Mouse (Mus musculus): ENCODE data around the gene Exd1. TPM values are rescaled to one million over a fixed set of nuclear protein-coding genes. Genes with fewer than 3 reads are reported as not detected.

Exd1 gene
- polyA plus RNA-seq, 1 experiment from 2014 or later: 0.25 TPM

DNA sequence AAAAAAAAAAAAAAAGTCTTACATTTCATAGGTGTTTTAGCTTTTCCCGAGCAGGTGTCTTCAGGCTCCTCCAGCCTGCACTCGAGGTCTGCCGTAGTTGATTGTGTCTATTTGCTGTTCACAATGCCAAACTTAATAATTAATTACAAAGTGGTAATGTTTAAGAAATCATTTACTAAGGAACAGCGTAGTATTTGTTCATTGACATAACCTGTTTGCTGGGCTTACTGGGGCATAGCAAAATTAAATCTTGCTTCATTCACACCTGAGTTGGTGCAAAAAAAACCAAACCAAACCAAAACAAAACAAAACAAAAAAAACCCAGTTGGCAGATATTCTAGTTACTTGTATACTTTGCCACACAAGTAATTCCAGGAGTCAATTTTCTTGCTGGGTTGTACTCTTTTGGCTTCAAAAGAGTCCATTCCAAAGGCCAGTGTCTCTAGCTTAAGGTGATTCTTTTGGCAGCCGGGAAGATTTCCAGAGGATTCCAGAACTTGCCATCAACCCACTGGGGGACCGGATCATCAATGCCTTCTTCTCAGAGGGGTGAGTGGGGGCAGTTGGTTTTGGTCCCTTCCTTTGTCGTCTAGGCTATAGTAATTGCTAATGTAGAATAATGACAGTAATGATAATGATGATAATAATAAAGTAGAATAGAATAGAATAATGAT lies 18.9 kb upstream of the Exd1 start:
- Histone ChIP-seq H3K9me3 (no peaks in the 10 kb centered on the region), H3K27me3 (replicated peaks) (no peaks in the 10 kb centered on the region), H3K4me1 (replicated peaks) (no peaks in the 10 kb centered on the region), H3K27ac (no peak overlapping the region), H3K36me3 (no peaks in the 10 kb centered on the region), H3K4me3 (replicated peaks) (no peak overlapping the region), H3K4me2 (replicated peaks) (no peak overlapping the region), H3K9ac (no peak overlapping the region)
- WGBS: 69% methylated on average over 7 of the region's 7 CpGs
- peak; percentile 49; the same call in 1 of the 2 replicates for ATAC-seq

DNA sequence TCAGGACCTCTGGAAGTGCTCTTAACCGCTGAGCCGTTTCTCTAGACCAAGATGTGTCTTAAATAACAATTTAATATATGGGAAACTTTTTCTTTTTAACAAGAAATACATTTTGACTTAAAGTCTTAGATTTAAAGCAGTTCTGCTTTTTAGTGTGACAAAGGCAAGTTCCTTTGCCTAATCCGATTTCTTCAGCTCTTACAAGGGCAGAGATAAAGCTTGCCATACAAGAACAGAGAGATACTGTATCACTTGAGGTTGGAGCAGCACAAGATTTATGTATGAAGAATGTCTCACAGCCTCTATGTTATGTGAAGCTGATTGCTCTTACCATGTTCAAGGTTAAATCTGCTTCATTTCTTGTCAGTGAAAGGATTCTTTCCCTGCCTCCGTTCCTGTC lies 17.9 kb upstream of the Exd1 start:
- Histone ChIP-seq H3K9ac (no peak overlapping the region), H3K9me3 (no peaks in the 10 kb centered on the region), H3K4me1 (replicated peaks) (no peaks in the 10 kb centered on the region), H3K4me2 (replicated peaks) (no peak overlapping the region), H3K36me3 (no peaks in the 10 kb centered on the region), H3K27me3 (replicated peaks) (no peaks in the 10 kb centered on the region), H3K4me3 (replicated peaks) (no peak overlapping the region), H3K27ac (no peak overlapping the region)
- ATAC-seq: no peak
- 87% methylated on average over 4 of the region's 4 CpGs for WGBS

DNA sequence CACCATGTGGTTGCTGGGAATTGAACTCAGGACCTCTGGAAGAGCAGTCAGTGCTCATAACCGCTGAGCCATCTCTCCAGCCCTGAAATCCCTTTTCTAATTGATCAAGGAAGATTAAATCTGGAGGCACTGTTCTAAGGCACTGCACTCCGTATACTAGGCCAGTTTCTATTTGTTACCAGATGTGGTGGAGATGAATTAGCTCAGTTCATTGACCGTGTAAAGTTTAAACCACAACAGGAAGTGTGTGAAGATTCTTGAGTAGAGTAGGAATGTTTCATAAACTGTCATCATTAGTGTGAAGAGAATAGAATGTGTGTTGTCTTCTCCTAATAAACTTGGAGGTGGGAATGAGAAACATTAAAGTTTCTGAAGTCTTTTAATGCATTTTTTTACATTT lies 14.4 kb upstream of the Exd1 start:
- H3K4me1 ChIP-seq (replicated peaks): peaks cover 6% of the 10 kb centered on the region; the same call in 1 of the 2 replicates
- no peaks in the 10 kb centered on the region for H3K9me3 ChIP-seq
- ATAC-seq: no peak
- H3K27ac ChIP-seq: no peak overlapping the region
- H3K4me3 ChIP-seq (replicated peaks): no peak overlapping the region
- no peak overlapping the region for H3K9ac ChIP-seq
- H3K4me2 ChIP-seq (replicated peaks): no peak overlapping the region
- H3K27me3 ChIP-seq (replicated peaks): no peaks in the 10 kb centered on the region
- WGBS: 80% methylated on average over 3 of the region's 3 CpGs
- H3K36me3 ChIP-seq: no peaks in the 10 kb centered on the region

DNA sequence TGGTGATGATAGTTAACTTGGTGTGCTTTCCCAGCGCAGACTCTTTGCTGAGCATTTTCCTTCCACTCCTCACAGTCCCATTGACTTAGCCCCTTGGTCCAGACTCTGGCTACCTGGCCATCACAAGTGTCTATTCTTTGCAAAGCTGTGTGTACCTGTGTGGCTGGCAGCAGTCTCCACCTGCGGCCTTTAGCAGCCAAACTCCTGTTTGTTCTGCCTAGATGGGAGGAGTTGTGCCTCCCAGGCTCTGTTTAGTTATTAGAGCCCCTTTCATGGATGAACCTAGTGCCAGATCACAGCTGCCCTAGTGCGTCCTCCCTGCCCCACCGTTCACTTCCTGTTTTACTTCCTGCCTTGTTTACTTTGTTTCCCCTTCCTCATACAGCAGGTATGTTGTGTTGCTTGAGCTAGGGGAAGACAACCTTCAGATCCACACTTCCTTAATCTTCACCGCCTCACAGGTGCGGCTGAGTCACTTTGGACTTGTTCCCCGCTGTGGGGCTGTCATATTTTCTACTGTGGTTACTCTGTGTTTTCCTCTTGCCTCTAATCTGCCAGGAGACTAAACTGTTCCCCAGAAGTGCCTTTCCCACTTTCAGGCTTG lies 11.4 kb upstream of the Exd1 start:
- peak overlapping the region; percentile 11; the same call in 1 of the 2 replicates for H3K4me2 ChIP-seq (replicated peaks)
- peak; percentile 65 for ATAC-seq
- H3K9me3 ChIP-seq: no peaks in the 10 kb centered on the region
- peaks cover 6% of the 10 kb centered on the region; the same call in 1 of the 2 replicates for H3K4me1 ChIP-seq (replicated peaks)
- H3K9ac ChIP-seq: no peak overlapping the region
- H3K4me3 ChIP-seq (replicated peaks): no peak overlapping the region
- H3K27me3 ChIP-seq (replicated peaks): no peaks in the 10 kb centered on the region
- 51% methylated on average over 7 of the region's 7 CpGs for WGBS
- peak overlapping the region; percentile 27; the same call in 1 of the 2 replicates for H3K27ac ChIP-seq
- H3K36me3 ChIP-seq: no peaks in the 10 kb centered on the region

DNA sequence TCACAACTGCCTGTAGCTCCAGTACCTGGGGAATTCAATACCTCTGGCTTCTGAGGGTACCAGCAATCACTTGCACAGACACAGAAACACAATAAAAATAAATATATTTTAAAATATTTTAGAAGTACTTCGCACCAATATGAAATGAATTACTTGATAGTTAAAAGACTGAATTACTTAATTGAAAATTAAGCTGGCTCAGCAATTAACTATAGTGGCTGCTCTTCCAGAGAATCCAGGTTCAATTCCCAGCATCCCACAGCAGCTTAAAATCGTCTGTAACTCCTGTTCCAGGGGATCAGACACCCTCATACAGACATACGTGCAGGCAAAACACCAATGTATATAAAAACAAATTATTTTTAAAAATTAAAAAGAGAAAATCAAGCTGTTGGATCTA lies 10.6 kb upstream of the Exd1 start:
- H3K4me1 ChIP-seq (replicated peaks): peaks cover 6% of the 10 kb centered on the region; the same call in 1 of the 2 replicates
- H3K36me3 ChIP-seq: no peaks in the 10 kb centered on the region
- H3K27me3 ChIP-seq (replicated peaks): no peaks in the 10 kb centered on the region
- H3K4me2 ChIP-seq (replicated peaks): no peak overlapping the region
- no peak overlapping the region for H3K4me3 ChIP-seq (replicated peaks)
- no peak overlapping the region for H3K27ac ChIP-seq
- 86% methylated on average over 3 of the region's 3 CpGs for WGBS
- ATAC-seq: no peak
- no peak overlapping the region for H3K9ac ChIP-seq
- H3K9me3 ChIP-seq: no peaks in the 10 kb centered on the region

DNA sequence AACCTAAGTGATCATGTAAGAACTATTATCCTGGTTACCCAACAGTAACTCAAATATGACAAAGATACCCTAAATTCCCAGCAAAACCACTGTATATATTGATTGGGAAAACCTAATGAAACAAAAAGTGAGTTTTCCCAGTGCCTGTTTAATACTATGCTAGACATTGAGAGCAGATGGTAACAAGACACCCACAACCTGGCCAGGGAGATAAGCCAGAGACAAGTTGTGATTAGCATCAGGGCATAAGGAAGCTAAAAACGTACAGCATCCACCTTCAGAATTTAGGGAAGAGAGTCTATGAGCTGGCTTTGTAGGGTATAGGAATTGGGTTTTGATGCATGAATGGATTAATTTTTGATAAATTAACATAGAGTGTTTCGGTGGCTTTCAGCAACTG lies 2.3 kb upstream of the Exd1 start:
- WGBS: 73% methylated on average over 2 of the region's 2 CpGs
- no peak overlapping the region for H3K4me2 ChIP-seq (replicated peaks)

DNA sequence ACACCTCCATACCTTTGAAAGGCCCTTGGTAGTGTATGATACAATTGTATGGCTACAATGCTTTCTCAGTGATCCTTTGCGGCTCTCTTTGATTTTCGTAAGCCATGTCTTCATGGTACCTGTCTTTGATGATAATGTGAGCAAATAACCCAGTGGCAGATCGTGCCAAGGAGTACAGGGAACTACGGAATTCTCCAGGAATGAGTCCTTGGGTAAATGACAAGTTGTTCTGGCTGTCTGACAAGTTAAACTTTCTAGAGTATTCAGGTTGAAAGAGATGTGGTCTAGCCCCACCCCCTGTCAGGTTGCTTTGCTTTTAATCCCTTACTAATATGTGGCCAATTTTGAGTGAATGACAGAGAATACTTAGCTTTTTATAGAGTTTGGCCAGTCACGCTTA lies 1.3 kb upstream of the Exd1 start:
- Histone ChIP-seq H3K36me3 (no peaks in the 10 kb centered on the region), H3K4me2 (replicated peaks) (peak overlapping the region; percentile 71), H3K27me3 (replicated peaks) (no peaks in the 10 kb centered on the region), H3K9ac (no peak overlapping the region), H3K27ac (no peak overlapping the region), H3K4me3 (replicated peaks) (peak overlapping the region; percentile 59; the same call in 1 of the 2 replicates), H3K9me3 (no peaks in the 10 kb centered on the region), H3K4me1 (replicated peaks) (peaks cover 4% of the 10 kb centered on the region; the same call in 1 of the 2 replicates)
- no peak for ATAC-seq
- WGBS: 65% methylated on average over 5 of the region's 5 CpGs

More for the DNA sequence above, 2.3 kb upstream of the Exd1 start:
- no peak overlapping the region for H3K9ac ChIP-seq
- H3K27ac ChIP-seq: no peak overlapping the region
- no peak for ATAC-seq
- H3K36me3 ChIP-seq: no peaks in the 10 kb centered on the region
- H3K9me3 ChIP-seq: no peaks in the 10 kb centered on the region
- no peaks in the 10 kb centered on the region for H3K27me3 ChIP-seq (replicated peaks)
- H3K4me1 ChIP-seq (replicated peaks): peaks cover 4% of the 10 kb centered on the region; the same call in 1 of the 2 replicates
- no peak overlapping the region for H3K4me3 ChIP-seq (replicated peaks)

DNA sequence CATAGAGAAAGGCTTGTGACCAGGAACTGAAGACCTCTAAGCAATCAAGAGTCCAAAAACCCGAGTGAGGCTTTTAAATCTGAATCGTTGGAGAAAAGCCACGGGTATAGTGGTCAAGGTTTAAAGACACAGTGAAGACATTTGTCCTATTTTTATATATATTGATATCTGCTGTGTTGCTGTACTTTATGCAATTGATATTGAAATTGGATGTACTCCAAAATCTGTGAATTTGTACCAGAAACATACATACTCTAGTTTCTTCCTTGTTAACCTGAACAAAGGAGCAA lies 889 bp upstream of the Exd1 start:
- peak overlapping the region; percentile 71 for H3K4me2 ChIP-seq (replicated peaks)
- no peaks in the 10 kb centered on the region for H3K27me3 ChIP-seq (replicated peaks)
- no peaks in the 10 kb centered on the region for H3K9me3 ChIP-seq
- peaks cover 4% of the 10 kb centered on the region; the same call in 1 of the 2 replicates for H3K4me1 ChIP-seq (replicated peaks)
- peak overlapping the region; percentile 59 for H3K4me3 ChIP-seq (replicated peaks)
- no peak overlapping the region for H3K27ac ChIP-seq
- H3K9ac ChIP-seq: peak overlapping the region; percentile 65
- H3K36me3 ChIP-seq: no peaks in the 10 kb centered on the region
- 10% methylated on average over 3 of the region's 3 CpGs for WGBS
- no peak for ATAC-seq

DNA sequence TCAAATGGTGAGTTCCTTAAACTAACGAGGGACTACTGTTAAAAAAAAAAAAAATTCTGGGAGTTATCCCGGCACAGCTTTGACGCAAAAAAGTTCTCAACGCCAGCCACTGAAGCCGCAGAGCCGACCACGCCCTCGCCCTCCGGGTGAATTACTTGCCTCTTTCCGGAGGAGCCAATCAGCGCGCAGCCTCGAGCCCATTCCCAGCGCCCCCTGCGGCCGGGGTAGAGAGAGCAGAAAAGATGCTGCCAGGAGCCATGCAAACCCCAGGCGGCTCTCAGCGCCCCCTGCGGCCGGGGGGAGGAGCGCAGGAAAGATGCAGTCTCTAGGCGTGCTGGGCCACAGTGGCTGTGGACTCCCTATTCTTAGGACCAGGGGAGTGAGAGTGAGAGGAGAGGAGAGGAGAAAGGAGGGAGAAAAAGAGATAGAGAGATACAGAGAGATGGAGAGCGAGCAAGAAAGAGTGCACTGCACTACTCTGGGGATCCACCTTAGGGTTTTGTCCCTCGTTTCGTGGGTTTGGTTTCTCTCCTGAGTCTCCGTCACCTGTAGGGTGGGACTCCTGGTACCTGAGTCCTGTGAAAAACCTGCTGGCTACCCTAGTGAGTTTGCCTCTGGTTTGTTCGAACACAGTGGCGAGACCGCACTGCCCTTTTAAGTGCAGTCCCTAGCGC lies 442 bp downstream of the Exd1 start:
- peak; percentile 80 for ATAC-seq
- H3K4me3 ChIP-seq (replicated peaks): peak overlapping the region; percentile 59
- H3K36me3 ChIP-seq: no peaks in the 10 kb centered on the region
- no peaks in the 10 kb centered on the region for H3K9me3 ChIP-seq
- WGBS: under 1% methylated on average over 30 of the region's 30 CpGs
- H3K4me2 ChIP-seq (replicated peaks): peak overlapping the region; percentile 84
- no peaks in the 10 kb centered on the region for H3K27me3 ChIP-seq (replicated peaks)
- H3K9ac ChIP-seq: peak overlapping the region; percentile 45; the same call in 1 of the 2 replicates
- H3K27ac ChIP-seq: peak overlapping the region; percentile 74
- H3K4me1 ChIP-seq (replicated peaks): peaks cover 4% of the 10 kb centered on the region; the same call in 1 of the 2 replicates

DNA sequence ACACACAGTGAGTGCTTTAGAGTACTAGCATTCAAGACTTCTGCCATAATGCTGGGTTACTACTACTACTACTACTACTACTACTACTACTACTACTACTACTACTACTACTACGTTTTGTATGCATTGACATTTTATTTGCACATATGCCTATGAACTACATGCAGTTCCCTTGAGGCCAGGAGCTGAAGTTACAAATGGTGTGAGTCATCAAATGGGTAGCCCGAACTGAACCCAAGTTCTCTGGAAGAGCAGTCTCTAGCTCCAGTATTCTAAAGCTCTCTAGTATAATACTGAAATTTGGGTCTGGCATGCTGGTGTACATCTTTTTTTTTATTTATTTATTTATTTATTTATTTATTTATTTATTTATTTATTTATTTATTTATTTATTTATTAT lies 3.8 kb downstream of the Exd1 start:
- Histone ChIP-seq H3K27me3 (replicated peaks) (no peaks in the 10 kb centered on the region), H3K4me2 (replicated peaks) (no peak overlapping the region), H3K4me1 (replicated peaks) (no peaks in the 10 kb centered on the region; the same call in 1 of the 2 replicates), H3K27ac (no peak overlapping the region), H3K36me3 (no peaks in the 10 kb centered on the region), H3K9ac (no peak overlapping the region), H3K9me3 (no peaks in the 10 kb centered on the region), H3K4me3 (replicated peaks) (no peak overlapping the region)
- ATAC-seq: no peak
- WGBS: 73% methylated on average over 2 of the region's 2 CpGs

DNA sequence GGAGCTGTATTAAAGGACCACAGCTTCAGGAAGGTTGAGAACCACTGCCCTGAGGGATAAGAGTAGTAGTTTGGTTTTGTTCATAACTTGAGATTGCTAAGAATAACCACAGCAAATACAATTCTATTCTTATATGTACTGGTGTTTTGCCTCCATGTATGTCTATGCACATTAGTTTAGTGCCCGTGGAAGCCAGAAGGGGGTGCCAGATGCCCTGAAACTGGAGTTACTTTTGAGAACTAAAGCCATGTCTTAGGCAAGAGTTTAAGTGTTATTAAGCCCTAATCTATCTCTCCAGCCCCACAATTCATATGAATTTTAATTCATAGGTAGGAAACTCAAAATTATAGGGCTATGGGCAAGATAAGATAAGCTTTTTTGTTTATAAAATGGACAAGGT lies 5.3 kb downstream of the Exd1 start:
- Histone ChIP-seq H3K36me3 (no peaks in the 10 kb centered on the region), H3K27me3 (replicated peaks) (no peaks in the 10 kb centered on the region), H3K4me1 (replicated peaks) (no peaks in the 10 kb centered on the region; the same call in 1 of the 2 replicates), H3K9me3 (no peaks in the 10 kb centered on the region), H3K4me3 (replicated peaks) (no peak overlapping the region), H3K9ac (no peak overlapping the region), H3K4me2 (replicated peaks) (no peak overlapping the region), H3K27ac (no peak overlapping the region)
- 16% methylated on average over 1 of the region's 1 CpGs for WGBS
- ATAC-seq: no peak

DNA sequence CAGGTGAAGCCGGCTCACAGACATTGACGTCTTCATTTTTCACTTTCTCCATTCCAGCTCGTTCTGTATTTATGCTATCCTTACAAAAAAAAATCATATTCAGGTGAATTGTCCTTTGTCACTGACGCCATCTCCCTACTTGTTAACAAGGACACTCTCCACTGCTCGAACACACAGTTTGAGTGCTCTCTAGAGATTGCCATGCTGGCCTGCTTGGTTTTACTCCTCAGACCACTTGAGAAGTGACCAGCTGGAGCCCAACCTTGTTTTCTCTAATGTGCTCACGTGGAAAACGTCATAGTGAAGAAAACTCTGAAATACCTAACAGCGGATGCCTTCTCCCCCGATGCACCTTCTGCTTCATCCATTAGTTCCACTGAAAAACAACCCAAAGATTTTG lies 8.6 kb downstream of the Exd1 start:
- no peak for ATAC-seq
- Histone ChIP-seq H3K36me3 (no peaks in the 10 kb centered on the region), H3K27ac (no peak overlapping the region), H3K4me2 (replicated peaks) (no peak overlapping the region), H3K4me3 (replicated peaks) (no peak overlapping the region), H3K9ac (no peak overlapping the region), H3K4me1 (replicated peaks) (no peaks in the 10 kb centered on the region), H3K27me3 (replicated peaks) (no peaks in the 10 kb centered on the region), H3K9me3 (no peaks in the 10 kb centered on the region)
- WGBS: 75% methylated on average over 9 of the region's 9 CpGs

Data from intestine, embryonic 15.5 days (tissue).